Mouse (Mus musculus) kidney, postnatal 10 days (tissue): ENCODE results near the gene Gm29094.

ENCODE experiments used
- DNase-seq: peaks from one replicate; pipeline ENCODE4 v3.0.0; 2021; ENCODE audit warnings: mixed read lengths

Gene Gm29094

GRCm38 (mm10) chr9:89253400-89253799 lies 54.2 kb downstream of the Gm29094 start:
- DNase-seq, result no peak

- no peak for DNase-seq
Measured at GRCm38 (mm10) chr9:89256556-89257335, 57.6 kb downstream of the Gm29094 start.

GRCm38 (mm10) chr9:89263968-89264367 lies 64.8 kb downstream of the Gm29094 start:
- DNase-seq, result no peak

GRCm38 (mm10) chr9:89264571-89264970 lies 65.4 kb downstream of the Gm29094 start:
- no peak for DNase-seq
